Mouse (Mus musculus): Measurements from ENCODE around the gene Pigq.

Gene Pigq

DNA sequence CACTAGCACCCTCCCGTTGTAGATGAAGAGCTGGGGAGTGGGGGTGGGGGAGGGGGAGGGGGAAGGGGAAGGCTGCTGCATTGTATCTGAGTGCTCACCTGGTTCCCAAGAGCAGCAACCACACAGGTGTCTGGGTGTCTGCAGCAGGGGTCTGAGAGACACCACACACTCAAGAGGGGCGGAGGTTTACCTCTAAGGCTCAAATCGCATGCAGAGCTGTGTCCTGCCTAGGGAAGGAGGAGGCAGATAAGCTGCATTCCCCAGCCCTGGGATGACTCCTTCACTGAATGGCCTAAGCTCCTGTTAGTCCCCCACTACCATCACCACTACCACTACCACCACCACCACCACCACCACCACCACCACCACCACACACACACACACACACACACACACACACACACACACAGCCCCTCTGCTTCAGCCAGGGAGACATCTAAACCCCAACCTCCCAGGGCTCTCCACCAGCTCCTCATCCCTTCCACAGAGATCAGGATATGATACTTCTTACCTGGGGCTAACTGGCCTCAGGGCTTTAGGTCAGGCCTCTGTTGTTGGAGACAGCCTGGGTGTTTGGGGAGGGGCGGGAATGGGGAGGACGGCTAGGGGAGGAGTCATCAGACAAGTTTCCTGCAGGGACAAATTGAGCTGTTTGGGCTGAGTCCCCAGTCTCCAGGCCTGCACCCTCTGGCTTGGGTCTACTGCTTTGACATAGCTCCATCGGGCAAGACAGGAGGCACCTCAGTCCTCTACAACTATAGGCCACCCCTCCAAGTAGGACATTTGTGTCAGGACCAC is at the start of gene Pigq, which contains the start of gene Nhlrc4:
TSS of gene Pigq (minus strand) at position 571 of the 798 bp plus-strand sequence.
TSS of gene Nhlrc4 (minus strand) at position 596 of the 798 bp plus-strand sequence.
- DNase-seq (ENCODE audit: extremely low spot score): no peak

DNA sequence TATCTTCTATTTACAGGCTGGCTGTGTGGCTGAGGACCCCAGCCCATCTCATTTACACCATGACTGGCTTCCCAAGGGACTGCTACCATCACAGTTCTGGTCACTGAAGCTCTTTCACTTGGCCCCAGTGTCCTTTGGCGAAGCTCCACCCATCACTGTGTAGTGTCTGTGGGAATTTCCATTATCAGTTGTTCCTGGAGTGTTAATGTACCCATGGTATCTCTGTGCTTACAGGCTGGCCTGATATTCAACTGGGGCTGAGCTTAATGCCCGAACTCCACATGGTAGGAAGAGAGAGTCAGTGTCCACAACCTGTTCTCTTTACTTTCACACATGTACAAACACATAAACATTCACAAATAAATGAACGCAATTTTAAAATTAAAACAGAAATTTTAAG is 48.8 kb upstream of the Pigq start:
- DNase-seq (ENCODE audit: extremely low spot score): no peak

DNA sequence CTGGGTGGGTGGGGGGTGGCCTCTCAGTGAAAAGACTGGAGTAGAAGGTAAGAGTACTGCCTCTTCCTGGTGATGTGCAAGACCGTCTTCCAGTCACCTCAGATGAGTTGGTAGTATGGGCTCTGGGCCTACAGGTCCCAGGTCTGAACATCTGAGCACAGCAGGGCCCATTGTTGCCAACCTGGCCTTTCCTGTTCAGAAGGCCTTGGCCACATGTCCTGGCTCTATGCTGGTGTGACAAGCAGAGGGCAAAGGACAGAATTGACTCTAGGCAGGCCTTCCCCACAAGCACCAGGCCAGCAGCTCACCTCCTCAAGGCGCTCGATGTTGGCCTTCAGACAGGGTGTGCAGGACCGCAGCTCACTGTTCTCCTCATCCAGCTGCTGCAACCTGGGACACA is 47.5 kb upstream of the Pigq start:
- no peak for DNase-seq (ENCODE audit: extremely low spot score)

DNA sequence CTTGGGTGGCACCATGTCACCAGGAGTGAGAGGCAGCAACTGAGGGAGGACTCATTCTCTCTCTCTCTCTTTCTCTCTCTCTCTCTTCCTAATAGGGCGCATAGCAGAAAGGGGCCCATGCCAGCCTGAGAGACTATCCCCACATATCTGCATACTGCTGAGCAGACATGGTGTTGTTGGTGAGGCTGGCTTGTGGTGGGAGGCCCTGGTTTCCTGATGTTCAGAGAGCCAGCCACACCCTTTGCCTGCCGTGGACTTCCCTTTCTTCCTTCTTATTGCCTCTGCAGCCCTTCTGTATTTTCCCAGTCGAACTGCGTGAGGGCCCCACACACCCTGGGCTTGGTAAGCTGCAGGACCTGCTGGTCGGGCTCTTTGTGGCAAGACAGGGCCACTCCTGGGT is 45.6 kb upstream of the Pigq start:
- DNase-seq (ENCODE audit: extremely low spot score): no peak

DNA sequence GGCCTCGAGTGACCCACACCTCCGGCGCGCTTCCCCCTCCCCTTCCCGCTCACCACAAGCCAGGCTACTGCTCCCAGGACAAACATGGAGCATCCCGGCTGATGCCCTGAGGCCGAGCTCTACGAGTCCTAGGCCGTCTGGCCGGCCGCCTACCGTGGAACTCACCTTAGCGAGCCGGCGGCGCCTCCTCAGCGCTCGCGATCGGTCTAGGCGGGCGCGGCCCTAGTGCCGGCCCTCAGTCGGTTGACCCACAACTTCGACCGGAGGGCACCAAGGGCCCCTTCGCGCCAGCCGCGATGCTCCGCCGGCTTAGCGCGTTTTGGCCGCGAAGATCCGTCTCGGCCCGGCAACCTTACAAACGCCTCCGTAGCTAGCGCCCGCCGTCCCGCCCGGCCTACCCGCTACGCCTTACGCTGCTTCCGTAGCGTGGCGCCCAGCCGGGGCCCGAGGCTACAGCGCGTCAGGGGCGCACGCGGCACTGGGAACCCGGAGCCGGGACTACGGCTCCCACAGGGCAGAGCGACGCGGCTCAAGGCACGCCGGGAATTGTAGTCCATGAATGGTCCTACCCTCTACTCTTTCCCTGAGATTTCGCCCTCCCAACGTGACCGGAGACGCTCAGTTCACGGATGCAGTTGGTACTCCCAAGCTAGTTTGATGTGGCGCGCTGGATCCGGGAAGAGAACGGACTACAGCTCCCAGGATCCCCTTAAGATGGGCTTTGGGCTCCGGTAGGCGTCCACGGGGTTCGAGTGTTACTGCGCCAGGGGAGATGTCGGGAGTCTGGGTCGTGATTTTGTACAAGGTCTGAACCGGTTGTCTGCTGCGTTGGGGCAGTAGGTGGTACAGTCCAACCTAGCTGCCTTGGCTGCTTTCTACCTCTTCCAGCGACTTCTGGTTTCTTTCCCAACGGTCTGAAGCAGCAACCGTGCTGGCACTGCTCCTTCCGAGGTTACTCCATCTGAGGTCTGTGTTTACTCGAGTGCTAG is 40.9 kb upstream of the Pigq start, which contains the start of gene Capn15:
TSS of gene Capn15 (minus strand) at position 491 of the 989 bp plus-strand sequence.
- peak; percentile 92 for DNase-seq (ENCODE audit: extremely low spot score)

DNA sequence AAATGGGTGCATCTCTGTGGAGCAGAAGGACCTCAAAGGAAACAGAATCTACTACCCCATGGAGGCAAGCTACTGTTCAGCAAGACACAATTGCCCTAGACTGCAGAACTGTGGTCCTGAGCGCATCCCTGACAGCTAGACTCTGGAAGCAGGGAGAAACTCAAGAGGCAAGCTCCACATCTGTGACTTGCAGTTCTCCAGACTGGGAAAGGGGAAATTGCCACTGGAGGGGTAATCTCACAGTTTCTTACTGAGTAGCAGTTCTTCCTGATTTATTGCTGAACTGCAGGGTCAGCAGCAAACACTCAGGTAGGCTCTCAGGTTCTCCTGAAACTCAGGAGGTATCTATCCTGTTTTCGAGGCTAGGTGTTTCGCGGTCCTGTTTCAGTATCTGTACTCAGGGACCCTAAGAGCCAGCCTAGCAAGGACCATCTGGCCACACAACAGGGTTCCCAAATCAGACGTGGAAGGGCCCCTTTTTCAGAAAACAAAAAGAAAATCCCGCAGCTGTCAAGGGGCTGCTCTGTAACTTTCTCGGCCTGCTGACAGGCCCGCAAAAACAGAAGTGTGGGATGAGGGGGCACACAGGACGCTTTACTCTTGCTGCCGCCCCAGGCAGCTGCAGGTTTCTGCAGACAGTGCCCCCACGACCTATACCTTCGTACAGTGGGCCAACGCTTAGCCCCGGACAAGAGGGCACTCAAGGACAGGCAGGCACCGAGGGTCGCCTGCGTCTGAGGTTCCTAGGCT is 40.0 kb upstream of the Pigq start:
- DNase-seq (ENCODE audit: extremely low spot score): no peak

DNA sequence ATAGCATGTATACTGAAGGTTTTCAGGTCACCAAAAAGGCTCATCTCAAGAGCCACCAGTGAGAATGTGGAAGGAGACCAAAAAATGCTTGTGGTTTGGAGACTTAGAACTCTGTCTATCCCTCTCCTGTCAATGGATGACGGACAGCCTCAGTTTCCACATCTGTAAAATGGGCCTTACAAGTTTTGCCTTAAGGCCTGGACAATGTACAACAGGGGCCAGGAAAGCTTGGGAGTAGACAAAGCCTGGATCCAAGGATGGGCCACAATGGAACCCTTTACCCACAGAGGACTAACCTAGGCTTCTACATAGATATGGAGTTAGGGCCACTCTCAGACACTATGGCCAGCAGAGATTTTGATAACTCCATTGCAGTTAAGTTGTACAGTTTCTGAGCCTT is 39.3 kb upstream of the Pigq start:
- no peak for DNase-seq (ENCODE audit: extremely low spot score)

DNA sequence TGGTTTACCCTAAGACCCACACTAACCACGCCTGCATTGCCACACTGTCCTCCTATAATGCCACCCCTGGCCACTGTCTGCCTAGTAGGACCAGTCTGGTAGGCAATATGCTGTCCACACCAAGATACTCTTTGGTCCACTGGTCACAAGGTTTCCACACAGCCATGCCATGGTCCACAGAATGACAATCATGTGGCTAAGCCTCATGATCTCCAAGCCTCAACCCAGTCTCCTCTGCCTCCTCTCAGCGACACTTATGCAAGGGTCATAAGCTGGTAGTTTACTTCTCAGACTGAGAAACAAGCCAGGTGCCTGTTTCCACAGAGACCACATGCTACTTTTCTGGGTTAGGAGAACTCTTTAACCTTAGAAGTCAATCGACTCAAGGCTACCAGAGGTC is 38.2 kb upstream of the Pigq start:
- no peak for DNase-seq (ENCODE audit: extremely low spot score)

DNA sequence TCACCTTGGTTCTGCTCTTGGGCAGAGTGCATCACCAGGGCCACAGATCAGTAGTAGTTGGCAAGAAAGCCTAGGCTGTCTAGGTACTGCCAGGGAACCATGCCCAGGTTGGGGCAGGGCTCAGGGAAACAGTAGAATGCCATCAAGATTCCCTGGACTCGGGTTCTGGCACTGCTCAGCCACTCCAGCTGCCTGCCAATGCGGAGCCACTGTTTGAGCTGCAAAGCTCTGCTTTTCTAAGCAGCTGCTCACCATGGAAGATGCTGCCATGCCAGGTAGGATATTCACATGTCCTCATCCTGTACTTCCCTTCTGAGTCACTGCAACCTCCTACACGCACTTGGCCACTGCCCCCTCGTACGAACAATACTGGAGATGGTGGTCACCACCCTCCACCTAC is 36.1 kb upstream of the Pigq start:
- DNase-seq (ENCODE audit: extremely low spot score): no peak

DNA sequence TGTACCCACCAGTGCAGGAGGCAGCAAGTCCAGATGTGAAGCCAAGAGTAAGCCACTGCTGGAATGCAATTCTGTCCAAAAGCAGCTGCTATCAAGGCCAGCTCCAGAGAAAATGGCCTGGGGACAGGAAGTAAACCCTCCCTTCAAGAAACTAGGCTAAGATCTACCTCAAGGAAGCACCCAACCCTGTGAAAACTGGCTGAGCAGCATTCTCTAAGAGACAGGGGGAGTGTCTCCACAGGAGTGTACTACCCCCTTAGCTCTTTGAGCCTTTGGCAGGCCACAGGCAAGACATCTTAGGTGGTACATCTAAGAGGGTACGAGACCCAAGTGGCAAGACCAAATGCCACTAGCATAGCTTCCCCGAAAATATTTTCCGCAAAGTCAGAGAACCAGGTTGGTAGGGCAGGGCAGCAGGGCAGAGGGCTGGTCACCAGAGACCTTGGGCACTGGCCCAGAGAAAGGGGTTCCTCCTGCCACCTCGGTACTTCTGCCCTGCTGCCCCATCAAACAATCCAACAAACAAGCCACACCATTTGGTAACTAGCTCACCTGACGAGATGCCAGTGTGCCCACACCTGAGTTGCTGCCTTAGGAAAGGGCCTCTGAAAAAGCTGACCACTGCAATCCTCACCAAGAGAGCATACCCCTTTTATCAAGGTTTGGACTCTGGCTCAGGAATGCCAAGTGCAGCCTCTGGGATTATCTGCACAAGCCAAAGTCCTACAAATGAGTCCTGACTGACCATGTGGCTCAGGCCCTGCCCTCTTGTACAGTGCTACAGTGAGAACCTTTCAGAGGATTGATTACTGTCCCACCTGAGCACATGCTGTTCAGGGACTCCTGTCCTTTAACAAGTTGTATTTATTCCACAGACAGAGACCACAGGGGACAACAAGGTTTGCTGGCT is 35.3 kb upstream of the Pigq start:
- DNase-seq (ENCODE audit: extremely low spot score): no peak

DNA sequence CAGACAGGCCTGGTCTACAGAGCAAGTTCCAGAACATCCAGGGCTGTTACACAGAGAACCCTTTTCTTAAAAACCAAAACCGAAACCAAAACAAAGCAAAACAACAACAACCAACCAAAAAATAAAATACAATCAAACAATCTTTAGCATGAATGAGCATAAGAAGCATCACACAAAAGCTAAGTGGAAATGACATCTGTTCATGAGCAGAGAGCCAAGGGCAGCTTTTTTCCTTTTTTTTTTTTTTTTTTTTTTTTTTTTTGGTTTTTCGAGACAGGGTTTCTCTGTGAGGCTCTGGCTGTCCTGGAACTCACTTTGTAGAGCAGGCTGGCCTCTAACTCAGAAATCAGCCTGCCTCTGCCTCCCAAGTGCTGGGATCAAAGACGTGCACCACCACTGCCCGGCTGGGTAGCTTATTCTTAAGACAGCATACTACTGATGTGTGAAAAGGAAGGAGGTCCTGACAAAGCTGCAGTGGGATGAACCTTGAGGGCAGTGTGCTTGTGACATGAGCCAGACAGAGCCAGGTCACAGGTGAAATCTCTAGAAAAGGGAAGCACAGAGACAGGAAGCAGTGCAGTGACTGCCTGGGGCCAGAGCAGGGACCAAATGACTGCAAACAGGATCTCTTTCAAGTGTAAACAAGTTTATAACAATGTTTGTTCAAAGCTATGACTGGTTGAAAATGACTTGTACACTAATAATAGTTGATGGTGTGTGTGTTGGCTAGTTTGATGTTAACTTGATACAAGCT is 26.4 kb upstream of the Pigq start:
- DNase-seq (ENCODE audit: extremely low spot score): no peak

DNA sequence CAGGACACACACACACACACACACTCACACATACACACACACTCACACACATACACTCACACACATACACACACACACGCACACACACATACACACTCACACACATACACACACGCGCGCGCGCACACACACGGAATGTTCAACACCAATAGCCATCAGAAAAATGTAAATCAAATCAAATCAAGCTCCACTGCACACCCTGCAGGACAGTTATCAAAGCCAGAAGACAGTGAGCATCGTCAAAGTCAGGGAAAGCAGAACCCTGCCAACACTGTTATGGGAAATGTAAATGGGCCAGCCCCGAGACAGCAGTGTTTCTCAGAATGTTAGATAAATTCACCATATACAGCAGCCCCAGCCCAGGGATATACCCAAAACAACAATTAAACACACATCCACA is 25.7 kb upstream of the Pigq start:
- no peak for DNase-seq (ENCODE audit: extremely low spot score)

DNA sequence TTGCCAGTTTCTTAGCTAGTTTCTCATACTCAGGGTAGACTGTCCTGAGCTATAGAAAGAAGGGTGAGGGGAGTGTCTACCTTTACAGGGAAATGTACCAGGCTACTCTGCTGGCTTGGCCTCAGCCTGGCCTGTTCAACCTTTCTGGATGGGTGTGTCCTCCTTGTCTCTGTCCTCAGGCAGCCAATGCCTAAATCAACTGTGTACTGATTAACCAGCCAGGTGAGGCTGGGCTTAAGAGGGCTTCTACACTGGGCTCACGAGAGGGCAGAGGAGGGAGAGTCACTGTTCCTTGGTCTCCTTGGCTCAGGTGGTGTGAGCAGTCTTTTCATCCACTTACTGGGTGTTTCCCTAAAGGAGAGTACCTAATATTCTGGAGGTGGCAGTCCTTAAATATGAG is 23.4 kb upstream of the Pigq start:
- no peak for DNase-seq (ENCODE audit: extremely low spot score)

DNA sequence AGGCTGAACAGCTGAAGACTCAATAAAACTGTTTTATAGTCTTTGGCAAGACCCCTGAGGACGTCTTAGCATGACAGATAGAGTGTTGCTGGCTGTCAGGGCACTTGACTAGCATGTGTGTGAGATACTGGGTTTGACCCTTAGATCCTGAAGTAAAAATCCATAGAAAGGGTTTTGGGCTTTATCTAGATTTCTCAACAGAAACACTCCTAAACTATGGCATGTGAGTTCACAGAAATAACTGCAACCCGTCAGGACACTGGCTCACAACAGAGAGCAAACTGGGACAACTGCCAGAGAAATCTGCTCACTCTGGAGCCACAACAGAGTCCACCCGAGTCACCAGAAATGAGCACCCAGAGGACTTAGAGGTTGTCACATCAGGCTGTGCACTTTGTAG is 22.9 kb upstream of the Pigq start:
- DNase-seq (ENCODE audit: extremely low spot score): no peak

DNA sequence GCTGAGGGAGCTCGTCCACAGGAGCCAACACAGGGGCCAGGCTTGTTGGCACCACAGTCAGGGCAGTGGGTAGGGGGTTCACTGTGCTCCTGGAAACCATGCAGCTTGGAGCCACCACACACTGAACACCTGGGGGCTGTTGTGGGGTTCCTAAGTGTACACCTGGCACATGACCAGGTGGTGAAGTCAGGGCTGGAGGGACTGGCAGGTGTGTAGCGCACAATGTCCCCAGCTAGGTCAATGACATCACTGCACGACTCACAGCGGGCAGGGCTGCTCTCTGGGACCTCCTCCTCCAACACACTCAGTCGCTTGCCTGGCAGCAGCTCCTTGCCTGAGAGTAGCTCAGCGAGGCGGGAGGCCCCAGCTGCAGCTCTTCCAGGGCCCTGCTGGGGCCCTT is 19.5 kb upstream of the Pigq start:
- DNase-seq (ENCODE audit: extremely low spot score): no peak

DNA sequence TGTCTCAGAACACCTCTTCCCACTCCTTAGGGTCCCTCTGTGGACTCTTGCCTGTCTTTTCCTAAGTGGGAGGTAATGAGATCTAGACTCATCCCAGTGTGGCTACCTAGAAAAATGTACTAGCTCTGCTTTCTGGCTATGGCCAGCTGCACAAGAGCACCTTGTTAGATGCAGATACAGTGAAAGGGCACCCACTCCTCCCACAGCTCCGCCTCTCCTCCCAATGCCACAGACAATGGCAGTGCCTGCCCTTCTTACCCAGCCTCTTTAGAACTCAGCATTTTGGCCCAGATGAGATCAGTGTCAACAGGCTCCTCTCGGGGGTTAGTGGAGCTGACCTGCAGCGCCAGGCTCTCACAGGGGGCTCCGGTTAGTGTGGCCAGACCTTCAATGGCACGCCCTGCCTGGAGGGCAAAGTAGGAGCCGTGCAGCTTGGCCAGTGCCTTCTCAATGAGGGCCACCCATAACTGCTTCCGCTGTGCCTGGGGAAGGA is 17.7 kb upstream of the Pigq start:
- no peak for DNase-seq (ENCODE audit: extremely low spot score)

DNA sequence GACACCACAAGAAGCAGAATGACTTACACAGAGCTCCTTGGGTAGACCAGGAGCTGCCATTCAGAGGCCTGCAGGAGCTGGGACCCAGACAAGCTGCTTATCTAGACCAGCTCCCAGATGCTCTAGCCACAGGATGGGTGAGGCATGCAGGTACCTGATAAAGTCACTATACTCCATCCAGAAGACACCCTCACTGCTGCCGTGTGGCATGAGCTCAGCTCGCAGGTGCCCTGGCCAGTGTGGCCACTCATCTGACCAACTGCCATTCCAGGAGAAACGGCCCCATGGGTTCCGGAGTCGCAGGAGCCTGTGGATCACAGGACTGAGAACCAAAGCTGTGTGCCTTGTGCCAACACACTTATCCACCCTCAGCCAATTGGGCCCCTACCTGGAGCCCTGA is 16.8 kb upstream of the Pigq start:
- DNase-seq (ENCODE audit: extremely low spot score): no peak

DNA sequence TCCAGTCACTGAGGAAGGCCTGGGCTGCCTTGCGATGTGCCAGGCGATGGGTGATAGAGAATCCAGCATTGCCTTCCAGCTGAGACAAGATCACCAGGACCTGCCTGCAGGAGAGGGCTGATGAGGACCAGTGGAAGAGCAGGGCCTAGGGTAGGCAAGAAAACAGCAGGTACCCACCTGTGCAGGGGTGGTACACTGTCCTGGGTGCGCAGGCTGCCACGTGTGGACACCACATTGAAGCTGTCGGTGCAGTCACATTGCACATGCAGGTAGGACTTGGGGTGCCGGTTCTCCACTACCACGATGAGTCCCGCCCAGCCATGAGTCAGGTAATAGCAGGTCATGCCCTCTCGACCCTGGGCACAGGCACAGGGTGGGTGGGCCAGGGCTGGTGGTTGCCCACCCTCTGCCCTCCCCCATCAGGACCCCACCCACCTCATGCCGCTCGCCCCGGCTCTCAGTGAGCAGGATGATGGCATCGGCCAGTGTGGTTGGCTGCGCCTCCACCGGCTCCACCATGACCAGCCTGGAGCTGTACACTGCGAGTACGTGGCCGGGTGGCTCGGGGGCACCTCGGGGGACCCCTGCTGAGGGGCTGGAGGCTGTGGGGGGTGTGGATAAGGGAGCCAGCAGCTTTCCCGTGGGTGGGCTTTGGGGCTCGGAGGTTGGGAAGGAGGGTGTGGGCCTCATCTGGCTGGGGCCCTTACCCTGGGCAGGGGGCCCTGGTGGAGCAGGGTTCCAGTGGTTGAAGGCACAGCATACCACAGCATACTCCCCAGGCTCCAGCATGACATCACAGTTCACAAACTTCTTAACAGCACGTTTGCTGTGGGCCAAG is 15.1 kb upstream of the Pigq start:
- no peak for DNase-seq (ENCODE audit: extremely low spot score)
